ENCODE assay signal across 13 mouse cellular contexts in the genomic region with DNA sequence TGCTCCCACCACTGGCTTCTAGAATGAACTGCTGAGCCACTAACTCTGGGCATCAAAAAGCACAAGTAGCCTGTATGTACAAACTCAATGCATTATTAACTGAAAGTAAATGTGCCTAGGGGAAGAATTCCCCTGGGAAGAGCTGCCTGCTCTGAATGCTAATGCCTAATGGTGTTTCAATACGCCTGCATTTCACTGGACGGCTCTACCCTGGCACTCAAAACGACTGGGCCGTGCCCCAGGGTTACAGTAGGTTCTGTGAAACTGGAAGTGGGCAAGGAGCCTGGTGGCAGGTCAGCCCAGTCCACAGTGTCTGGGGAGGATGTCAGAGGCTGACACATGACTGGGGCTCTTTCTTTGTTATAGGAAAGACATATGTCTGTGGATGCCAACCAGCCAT.
DNase-seq lines count a peak whose midpoint lies in the region; ATAC-seq and TF ChIP-seq lines count a peak whose summit lies in the region.
"Had no signal": no experiment of that assay in that cellular context is flagged by ENCODE, and none has a peak within 500 bp of the region (broad histone marks: within the 10 kb centered on the region; RNA-seq: fewer than 3 reads in every experiment).

No protein-coding gene starts in this region.

- 30% methylated on average over 4 of the region's 4 CpGs for WGBS in forebrain, postnatal 0 days
- WGBS in midbrain, postnatal 0 days, result 27% methylated on average over 4 of the region's 4 CpGs
- WGBS in embryonic facial prominence, embryonic 10.5 days, result 74% methylated on average over 4 of the region's 4 CpGs

- H3K27me3 ChIP-seq in forebrain, postnatal 0 days (ENCODE audit: insufficient read depth, low read length), result no peaks in the 10 kb centered on the region
- no peaks in the 10 kb centered on the region for H3K27me3 ChIP-seq in midbrain, postnatal 0 days (ENCODE audit: insufficient read depth, low read length)
- H3K27me3 ChIP-seq in embryonic facial prominence, embryonic 10.5 days (replicated peaks; ENCODE audit: low read depth, poor library complexity, severe bottlenecking), result peaks cover 7% of the 10 kb centered on the region; the same call in 1 of the 2 replicates

- no peak for TF ChIP-seq CTCF in forebrain, postnatal 0 days (IDR thresholded peaks at IDR 0.05; ENCODE audit: low read depth)
- no peak for TF ChIP-seq CTCF in midbrain, postnatal 0 days (IDR thresholded peaks at IDR 0.05)

- no peak overlapping the region for H3K4me3 ChIP-seq in forebrain, postnatal 0 days (ENCODE audit: low read depth, low read length)
- H3K4me3 ChIP-seq in midbrain, postnatal 0 days (ENCODE audit: low read depth, low read length), result no peak overlapping the region
- no peak overlapping the region for H3K4me3 ChIP-seq in embryonic facial prominence, embryonic 10.5 days
- H3K4me3 ChIP-seq: left cerebral cortex, adult 2 months; myocyte had no signal

- 0 out of 2 replicates have a peak, but pooled peaks cover 1% of the 10 kb centered on the region for H3K36me3 ChIP-seq in forebrain, postnatal 0 days (ENCODE audit: insufficient read depth)
- H3K36me3 ChIP-seq in midbrain, postnatal 0 days (ENCODE audit: insufficient read depth, low read length), result no peaks in the 10 kb centered on the region
- H3K36me3 ChIP-seq in embryonic facial prominence, embryonic 10.5 days (replicated peaks), result no peaks in the 10 kb centered on the region

- peaks cover 7% of the 10 kb centered on the region; the same call in 1 of the 2 replicates for H3K4me1 ChIP-seq in forebrain, postnatal 0 days (ENCODE audit: insufficient read depth)
- no peaks in the 10 kb centered on the region; the same call in 1 of the 2 replicates for H3K4me1 ChIP-seq in midbrain, postnatal 0 days (ENCODE audit: insufficient read depth, low read length)
- peaks cover 8% of the 10 kb centered on the region for H3K4me1 ChIP-seq in embryonic facial prominence, embryonic 10.5 days

- H3K4me2 ChIP-seq in forebrain, postnatal 0 days (ENCODE audit: low read depth), result no peak overlapping the region
- H3K4me2 ChIP-seq in midbrain, postnatal 0 days (ENCODE audit: low read depth, low read length, poor library complexity, severe bottlenecking), result no peak overlapping the region

- no peaks in the 10 kb centered on the region for H3K9me3 ChIP-seq in forebrain, postnatal 0 days (ENCODE audit: low read length)
- H3K9me3 ChIP-seq in midbrain, postnatal 0 days (ENCODE audit: low read length), result no peaks in the 10 kb centered on the region
- no peaks in the 10 kb centered on the region for H3K9me3 ChIP-seq in embryonic facial prominence, embryonic 10.5 days

- ATAC-seq in forebrain, postnatal 0 days, result peak; percentile 76
- ATAC-seq in midbrain, postnatal 0 days (ENCODE audit: low FRiP score), result peak; percentile 55; the same call in 1 of the 2 replicates
- no peak for ATAC-seq in cerebellum, adult (ENCODE audit: insufficient number of reproducible peaks, low FRiP score, low TSS enrichment)

- no peak overlapping the region for H3K9ac ChIP-seq in forebrain, postnatal 0 days
- H3K9ac ChIP-seq in midbrain, postnatal 0 days (replicated peaks; ENCODE audit: low read length, poor library complexity, severe bottlenecking), result no peak overlapping the region

- DNase-seq in heart, adult 11 months, result peak; percentile 90
- DNase-seq in heart, adult 9 months (ENCODE audit: low spot score in 2 of 2), result no peak
- peak; percentile 60 for DNase-seq in adrenal gland, postnatal 14 days
- peak; percentile 45 for DNase-seq in forebrain, postnatal 0 days
- peak; percentile 82 for DNase-seq in midbrain, postnatal 0 days (ENCODE audit: low spot score)
- DNase-seq in embryonic facial prominence, embryonic 10.5 days (ENCODE audit: low spot score), result no peak
- DNase-seq: kidney, adult 9 months; liver; lung, postnatal 10 days; right cerebral cortex, postnatal 14 days had no signal

- H3K27ac ChIP-seq in forebrain, postnatal 0 days (ENCODE audit: low read depth, low read length), result no peak overlapping the region
- no peak overlapping the region for H3K27ac ChIP-seq in midbrain, postnatal 0 days (ENCODE audit: low read depth, low read length)
- H3K27ac ChIP-seq in embryonic facial prominence, embryonic 10.5 days (replicated peaks), result no peak overlapping the region
- H3K27ac ChIP-seq: left cerebral cortex, adult 2 months had no signal

Comparison
In these comparisons a context has a peak if more than half of its experiments do, and no peak if none do; other contexts are left out.
1. DNase-seq: peak in heart, adult 11 months (single experiment), adrenal gland, postnatal 14 days (single experiment), forebrain, postnatal 0 days (single experiment) and midbrain, postnatal 0 days (single experiment); none in heart, adult 9 months (0 of 2) and embryonic facial prominence, embryonic 10.5 days (single experiment).